Mouse (Mus musculus) heart, embryonic 16.5 days (tissue): ENCODE results near the gene Commd7. TPM values are rescaled to one million over a fixed set of nuclear protein-coding genes. Genes with fewer than 3 reads are reported as not detected.

Experiments
- ATAC-seq: fragments of 200-750 bp; cut with Nextera tagmentation; replicated peaks from 2 replicates; pipeline ENCODE4 v1.8.0; 2017; ENCODE audit warnings: moderate number of reproducible peaks; ENCODE audit not compliant: insufficient read depth, low FRiP score; ENCODE audit errors: extremely low read depth
- H3K27ac ChIP-seq: fragments of 300-500 bp; sonication (generic); 2 replicates; pipeline ENCODE4 v1.5.1; 2014; ENCODE audit warnings: mild to moderate bottlenecking, low read length, control low read depth, moderate library complexity
- H3K27me3 ChIP-seq: fragments of 300-500 bp; sonication (generic); 2 replicates; pipeline ENCODE4 v1.6.1; 2014; ENCODE audit warnings: low read length, mixed read lengths; ENCODE audit not compliant: control insufficient read depth, insufficient read depth
- H3K36me3 ChIP-seq: fragments of 300-500 bp; sonication (generic); 2 replicates; pipeline ENCODE4 v1.6.1; 2014; ENCODE audit not compliant: control insufficient read depth, insufficient read depth
- H3K4me1 ChIP-seq: fragments of 300-500 bp; sonication (generic); 2 replicates; pipeline ENCODE4 v1.6.1; 2014; ENCODE audit warnings: low read length, mixed read lengths; ENCODE audit not compliant: control insufficient read depth, insufficient read depth
- H3K4me2 ChIP-seq: fragments of 300-500 bp; sonication (generic); 2 replicates; pipeline ENCODE4 v1.6.1; 2014; ENCODE audit warnings: low read depth, mild to moderate bottlenecking, control low read depth, low read length
- H3K4me3 ChIP-seq: fragments of 300-500 bp; sonication (generic); 2 replicates; pipeline ENCODE4 v1.5.1; 2014; ENCODE audit warnings: mild to moderate bottlenecking, control low read depth, low read length
- H3K9ac ChIP-seq: fragments of 300-500 bp; sonication (generic); 2 replicates; pipeline ENCODE4 v1.6.1; 2014; ENCODE audit warnings: low read length, control low read depth
- H3K9me3 ChIP-seq: fragments of 300-500 bp; sonication (generic); replicated peaks from 2 replicates; pipeline ENCODE4 v1.6.1; 2016; ENCODE audit warnings: low read length; ENCODE audit not compliant: control insufficient read depth
- WGBS: fragments of 180-500 bp; shearing (Covaris S2); extraction: QIAGEN DNeasy Blood & Tissue Kit; methylation state at CpG from one replicate; pipeline ENCODE4 v1.1.7; 2014; 5-methylcytosine and 5-hydroxymethylcytosine counted together
- polyA plus RNA-seq: library from polyadenylated mRNA; unstranded; fragments of >200 nt; fragmentation: Nextera tagmentation; extraction: Ambion mirVana; gene quantifications from 2 replicates; pipeline ENCODE4 v1.2.1, GENCODE M21; 2015

Commd7 gene
- polyA plus RNA-seq, 1 experiment from 2014 or later: 57.3 TPM

GRCm38 (mm10) chr2:153573101-153573500 lies 59.5 kb downstream of the Commd7 start:
- H3K9me3 ChIP-seq: no peaks in the 10 kb centered on the region
- no peaks in the 10 kb centered on the region for H3K27me3 ChIP-seq
- H3K4me2 ChIP-seq: no peak overlapping the region
- H3K4me3 ChIP-seq: no peak overlapping the region
- no peak for ATAC-seq
- H3K27ac ChIP-seq: no peak overlapping the region
- H3K9ac ChIP-seq: no peak overlapping the region
- no peaks in the 10 kb centered on the region for H3K36me3 ChIP-seq
- 86% methylated on average over 9 of the region's 9 CpGs for WGBS
- H3K4me1 ChIP-seq: peaks cover 4% of the 10 kb centered on the region; the same call in 1 of the 2 replicates

GRCm38 (mm10) chr2:153568541-153568940 lies 64.0 kb downstream of the Commd7 start:
- WGBS: 87% methylated on average over 6 of the region's 6 CpGs
- Histone ChIP-seq H3K9ac (no peak overlapping the region), H3K4me3 (no peak overlapping the region), H3K9me3 (no peaks in the 10 kb centered on the region), H3K4me2 (no peak overlapping the region), H3K36me3 (no peaks in the 10 kb centered on the region), H3K4me1 (peaks cover 5% of the 10 kb centered on the region; the same call in 1 of the 2 replicates), H3K27ac (no peak overlapping the region), H3K27me3 (no peaks in the 10 kb centered on the region)
- no peak for ATAC-seq

GRCm38 (mm10) chr2:153568013-153568412 lies 64.6 kb downstream of the Commd7 start:
- Histone ChIP-seq H3K9me3 (no peaks in the 10 kb centered on the region), H3K27me3 (no peaks in the 10 kb centered on the region), H3K36me3 (no peaks in the 10 kb centered on the region), H3K4me2 (no peak overlapping the region), H3K27ac (no peak overlapping the region), H3K4me3 (no peak overlapping the region), H3K4me1 (peaks cover 5% of the 10 kb centered on the region; the same call in 1 of the 2 replicates), H3K9ac (peak overlapping the region; percentile 41; the same call in 1 of the 2 replicates)
- ATAC-seq: no peak
- 54% methylated on average over 4 of the region's 4 CpGs for WGBS

Other genes starting within 250 kb of the Commd7 start
- gene 4930404H24Rik, start 140.0 kb downstream of the Commd7 start, polyA plus RNA-seq: not detected in 2 replicates
- 7.0 and 8.5 TPM in 2 replicates for gene Nol4l, start 102.8 kb downstream of the Commd7 start, polyA plus RNA-seq
- 7.5 and 8.1 TPM in 2 replicates for gene Dnmt3b, start 16.7 kb upstream of the Commd7 start, polyA plus RNA-seq
- not detected in 2 replicates for gene Dnmt3c, start 63.9 kb upstream of the Commd7 start, polyA plus RNA-seq
- 236 and 246 TPM in 2 replicates for gene Mapre1, start 108.5 kb upstream of the Commd7 start, polyA plus RNA-seq
- 0.14 TPM in 1 of 2 replicates, not detected in the other for gene Efcab8, start 147.2 kb upstream of the Commd7 start, polyA plus RNA-seq
- not detected in 2 replicates for gene Sun5, start 238.3 kb upstream of the Commd7 start, polyA plus RNA-seq
- gene Bpifb2, start 242.3 kb upstream of the Commd7 start, polyA plus RNA-seq: not detected in 2 replicates